Mouse (Mus musculus) macrophage (primary cell): ENCODE results near the gene Cat. TPM values are rescaled to one million over a fixed set of nuclear protein-coding genes. Genes with fewer than 3 reads are reported as not detected.

Experiments used
- polyA plus RNA-seq: library from polyadenylated mRNA; stranded (reverse); fragments of 250-400 nt; gene quantifications from 3 replicates; pipeline ENCODE4 v1.2.4, GENCODE M21; 2018; ENCODE audit warnings: inconsistent platforms

Cat gene
- polyA plus RNA-seq, 1 experiment from 2014 or later, result 457 TPM

Other genes starting within 250 kb of the Cat start
- gene Ehf, start 181.9 kb downstream of the Cat start, polyA plus RNA-seq, result 0.11 TPM in 1 of 3 replicates, not detected in the others
- not detected in 3 replicates for gene Elf5, start 73.5 kb downstream of the Cat start, polyA plus RNA-seq
- gene Abtb2, start 81.2 kb upstream of the Cat start, polyA plus RNA-seq, result 0.14 to 1.7 TPM (median 0.55 TPM) in 3 replicates